Mouse (Mus musculus) retina, adult 2 months (tissue): Measurements from ENCODE around the gene Qtrt1.
"Not testable (repeated sequence)": the region's sequence is repeated elsewhere in the genome, so short reads cannot be mapped to it uniquely, and the experiment has no call there.

Experiments
- DNase-seq: peaks from one replicate; pipeline ENCODE4 v3.0.0-alpha.2; 2012; ENCODE audit warnings: low read depth, low spot score

Qtrt1 gene

GRCm38 (mm10) chr9:21450270-21450669, 38.6 kb downstream of the Qtrt1 start:
- no peak for DNase-seq

- DNase-seq, result no peak
Measured at GRCm38 (mm10) chr9:21451391-21451790, 39.8 kb downstream of the Qtrt1 start.

GRCm38 (mm10) chr9:21451870-21452269, 40.2 kb downstream of the Qtrt1 start:
- no peak for DNase-seq

- DNase-seq, result no peak
Measured at GRCm38 (mm10) chr9:21453003-21453402, 41.4 kb downstream of the Qtrt1 start.

- DNase-seq, result no peak
Measured at GRCm38 (mm10) chr9:21453459-21453858, 41.8 kb downstream of the Qtrt1 start.

GRCm38 (mm10) chr9:21454556-21454955, 42.9 kb downstream of the Qtrt1 start:
- DNase-seq, result no peak

GRCm38 (mm10) chr9:21455103-21455770, 43.6 kb downstream of the Qtrt1 start:
- no peak for DNase-seq

- DNase-seq, result no peak
Measured at GRCm38 (mm10) chr9:21456246-21456929, 44.8 kb downstream of the Qtrt1 start.

- DNase-seq, result no peak
Measured at GRCm38 (mm10) chr9:21456930-21457634, 45.4 kb downstream of the Qtrt1 start.

GRCm38 (mm10) chr9:21458821-21459220, 47.2 kb downstream of the Qtrt1 start:
- no peak for DNase-seq

GRCm38 (mm10) chr9:21460400-21460940, 48.8 kb downstream of the Qtrt1 start:
- no peak for DNase-seq

- DNase-seq, result no peak
Measured at GRCm38 (mm10) chr9:21463138-21463590, 51.5 kb downstream of the Qtrt1 start.

- no peak for DNase-seq
Measured at GRCm38 (mm10) chr9:21463766-21464564, 52.3 kb downstream of the Qtrt1 start.

GRCm38 (mm10) chr9:21464565-21464928, 52.9 kb downstream of the Qtrt1 start:
- not testable (repeated sequence) for DNase-seq

- no peak for DNase-seq
Measured at GRCm38 (mm10) chr9:21469032-21470024, 57.7 kb downstream of the Qtrt1 start.
